Mouse (Mus musculus): ENCODE results near the gene Hid1.

Gene Hid1

DNA sequence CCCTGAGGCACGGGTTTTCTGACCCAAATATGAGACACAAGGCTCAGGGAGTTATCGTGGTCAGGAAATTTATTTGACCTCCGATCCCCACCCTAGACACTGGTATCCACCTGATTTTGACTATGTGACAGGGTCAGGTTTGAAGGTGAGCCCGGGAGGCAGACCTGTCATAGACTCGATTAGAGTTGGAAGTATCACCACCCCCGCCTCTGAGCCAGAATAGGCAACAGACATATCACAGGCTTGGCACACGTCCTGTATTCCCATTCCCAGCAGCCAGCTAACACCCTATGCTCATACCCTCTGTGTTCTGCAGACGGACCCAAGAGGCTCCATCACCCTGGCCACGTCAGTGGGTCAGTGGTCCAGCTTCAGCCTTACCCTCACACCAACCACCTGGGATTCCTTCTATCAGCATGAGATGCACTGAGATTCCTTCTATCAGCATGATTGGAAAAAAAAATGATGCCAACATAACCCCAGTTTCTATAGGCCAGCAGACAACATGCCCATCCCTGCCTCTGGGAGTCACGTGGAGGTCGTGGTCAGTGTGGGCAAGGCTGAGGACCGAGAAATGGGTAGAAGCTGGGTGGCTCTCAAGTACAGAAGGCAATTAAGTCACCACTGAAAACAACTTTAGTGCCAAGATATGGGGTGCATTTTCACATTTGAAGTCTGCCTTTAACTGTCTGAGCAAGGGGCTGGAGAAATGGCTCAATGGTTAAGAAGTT is 7.3 kb upstream of the Hid1 start:
- DNase-seq (ENCODE audit: low read depth, low spot score), result no peak

DNA sequence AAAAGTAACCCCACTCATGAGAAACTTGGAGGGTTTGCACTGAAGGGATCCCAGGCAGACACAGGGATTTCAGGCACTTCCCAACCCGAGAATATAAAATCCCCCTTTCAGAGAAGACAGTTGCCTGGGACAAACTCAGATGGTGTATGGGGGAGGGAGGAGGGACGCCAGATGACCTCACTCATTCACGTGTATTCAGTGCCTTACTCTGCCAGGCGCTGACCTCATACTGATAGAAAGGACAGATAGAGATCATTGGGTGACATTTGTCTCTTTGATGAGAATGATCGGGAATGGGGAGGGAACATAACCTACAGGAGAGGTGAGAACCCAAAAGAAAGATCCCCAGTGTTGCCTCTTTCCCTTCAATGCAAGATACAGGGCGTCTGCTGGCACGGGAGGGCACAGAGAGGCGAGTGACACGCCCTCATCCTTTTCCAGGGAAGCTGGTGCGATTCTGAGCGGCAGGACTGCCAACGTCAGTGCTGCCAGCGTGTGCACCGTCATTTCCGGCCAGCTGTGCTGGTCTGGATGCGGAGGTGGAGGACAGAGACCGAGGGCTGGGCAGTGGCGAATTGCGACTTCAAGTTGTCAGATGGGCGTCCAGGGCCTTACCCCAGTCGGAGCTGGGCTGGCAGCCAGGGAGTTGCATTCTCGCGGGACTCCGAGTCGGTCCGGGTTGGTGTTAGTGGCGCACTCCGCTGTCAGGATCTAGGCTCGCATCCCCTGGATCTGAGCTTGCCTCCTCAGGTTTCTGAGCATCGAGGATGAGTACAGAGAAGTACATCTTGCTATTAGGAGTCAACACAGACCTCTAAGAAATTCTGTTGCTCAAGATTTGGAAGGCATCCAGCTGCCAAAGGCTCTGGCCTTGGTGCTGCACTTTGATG is 6.5 kb upstream of the Hid1 start:
- no peak for DNase-seq (ENCODE audit: low read depth, low spot score)

DNA sequence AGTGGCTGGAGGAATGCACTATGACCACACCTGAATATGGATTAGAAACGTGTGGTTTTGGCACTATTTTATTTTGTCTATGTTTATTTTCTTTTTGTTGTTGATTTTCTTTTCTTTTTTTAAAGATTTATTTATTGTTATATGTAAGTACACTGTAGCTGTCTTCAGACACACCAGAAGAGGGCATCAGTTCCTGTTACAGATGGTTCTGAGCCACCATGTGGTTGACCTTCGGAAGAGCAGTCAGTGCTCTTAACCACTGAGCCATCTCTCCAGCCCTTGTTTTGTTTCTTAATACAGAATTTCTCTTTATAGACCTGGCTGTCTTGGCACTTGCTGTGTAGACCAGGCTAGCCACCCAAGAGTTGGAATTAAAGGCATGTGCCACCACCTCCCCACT is 5.2 kb upstream of the Hid1 start:
- DNase-seq (ENCODE audit: low read depth, low spot score), result no peak

DNA sequence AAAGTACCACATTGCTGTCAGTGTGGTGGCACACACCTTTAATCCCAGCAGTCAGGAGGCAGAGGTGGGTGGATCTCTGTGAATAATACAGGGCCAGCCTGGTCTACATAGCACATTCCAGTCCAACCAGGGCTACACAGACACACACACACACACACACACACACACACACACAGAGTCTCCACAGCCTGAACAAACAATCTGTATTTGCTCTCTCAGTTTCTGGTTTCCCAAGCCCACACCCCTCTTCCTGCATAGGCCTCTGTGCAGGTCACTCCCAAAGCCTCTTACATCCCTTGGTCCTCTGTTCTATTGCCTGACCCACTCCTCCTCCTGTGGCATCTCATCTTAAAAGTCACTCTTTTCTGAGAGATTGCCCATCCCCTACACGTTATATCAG is 4.5 kb upstream of the Hid1 start:
- no peak for DNase-seq (ENCODE audit: low read depth, low spot score)

DNA sequence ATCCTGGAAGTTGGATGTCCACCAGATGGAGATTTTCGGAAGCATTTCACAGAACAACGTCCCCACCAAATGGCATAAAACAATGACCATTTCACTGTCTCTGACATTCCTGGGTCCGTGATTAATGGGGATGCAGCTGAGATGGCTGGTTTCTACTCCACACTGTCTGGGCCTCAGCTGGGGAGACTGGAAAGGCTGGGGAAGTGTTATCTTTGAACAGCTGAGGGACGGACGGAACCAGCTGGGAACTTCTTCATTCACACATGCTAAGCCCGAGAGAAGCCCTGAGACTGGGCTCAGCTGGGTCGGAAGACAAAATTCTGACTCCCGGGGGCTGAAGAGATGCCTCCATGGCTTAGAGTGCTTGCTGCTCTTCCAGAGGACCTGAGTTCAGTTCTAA is 3.8 kb upstream of the Hid1 start:
- no peak for DNase-seq (ENCODE audit: low read depth, low spot score)

DNA sequence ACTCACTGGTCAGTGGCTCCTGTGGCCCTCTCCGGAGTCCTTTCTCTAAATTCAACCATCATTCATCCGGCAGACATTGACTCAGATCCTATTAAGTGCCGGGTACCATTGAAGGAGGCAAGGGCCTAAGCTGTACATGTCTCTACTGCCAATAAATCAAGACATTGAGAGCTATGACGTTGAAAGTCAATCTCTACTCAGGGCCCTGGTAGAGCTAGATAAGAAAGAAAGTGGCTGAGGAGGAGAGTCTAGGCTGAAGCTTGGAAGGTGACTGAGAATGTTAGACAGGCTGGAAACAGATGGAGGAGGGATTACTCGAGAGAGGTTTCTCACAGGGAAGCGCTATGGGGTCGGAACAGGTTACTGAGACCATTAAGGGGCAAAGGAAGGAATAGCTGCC is 2.8 kb upstream of the Hid1 start:
- DNase-seq (ENCODE audit: low read depth, low spot score), result no peak

DNA sequence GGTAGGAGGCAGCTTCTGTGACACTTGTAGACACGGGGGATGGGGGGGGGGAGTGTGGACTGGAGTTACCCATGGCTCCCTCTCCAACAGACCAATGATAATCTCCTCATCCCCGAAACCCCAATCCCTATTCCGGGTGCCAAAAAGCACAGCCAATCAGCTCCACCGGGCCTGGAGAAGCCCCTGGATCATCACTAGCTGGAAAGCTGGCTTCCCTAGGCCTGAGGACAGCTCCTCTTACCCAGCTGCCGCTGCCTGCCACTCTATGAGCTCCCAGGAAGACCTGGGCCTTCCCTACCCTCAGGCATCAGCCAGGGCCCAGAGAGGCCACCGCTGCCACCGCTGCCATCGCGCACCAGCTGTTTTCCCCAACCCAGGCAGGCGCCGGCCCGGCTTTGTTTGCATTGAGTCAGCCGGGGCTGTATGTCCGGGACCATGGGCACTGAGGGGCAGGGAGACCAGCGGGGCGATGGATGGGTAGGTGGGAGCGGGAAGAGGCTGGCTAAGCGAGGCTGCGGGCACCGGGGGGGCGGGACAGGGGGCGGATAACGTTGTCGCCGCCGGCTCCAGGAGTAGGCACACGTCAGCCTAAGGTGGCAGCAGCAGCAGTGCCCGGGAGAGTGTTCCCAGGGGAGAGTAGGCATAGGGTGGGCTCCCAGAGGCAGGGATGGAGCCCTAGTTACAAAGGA is 706 bp downstream of the Hid1 start:
- DNase-seq (ENCODE audit: low read depth, low spot score), result no peak

DNA sequence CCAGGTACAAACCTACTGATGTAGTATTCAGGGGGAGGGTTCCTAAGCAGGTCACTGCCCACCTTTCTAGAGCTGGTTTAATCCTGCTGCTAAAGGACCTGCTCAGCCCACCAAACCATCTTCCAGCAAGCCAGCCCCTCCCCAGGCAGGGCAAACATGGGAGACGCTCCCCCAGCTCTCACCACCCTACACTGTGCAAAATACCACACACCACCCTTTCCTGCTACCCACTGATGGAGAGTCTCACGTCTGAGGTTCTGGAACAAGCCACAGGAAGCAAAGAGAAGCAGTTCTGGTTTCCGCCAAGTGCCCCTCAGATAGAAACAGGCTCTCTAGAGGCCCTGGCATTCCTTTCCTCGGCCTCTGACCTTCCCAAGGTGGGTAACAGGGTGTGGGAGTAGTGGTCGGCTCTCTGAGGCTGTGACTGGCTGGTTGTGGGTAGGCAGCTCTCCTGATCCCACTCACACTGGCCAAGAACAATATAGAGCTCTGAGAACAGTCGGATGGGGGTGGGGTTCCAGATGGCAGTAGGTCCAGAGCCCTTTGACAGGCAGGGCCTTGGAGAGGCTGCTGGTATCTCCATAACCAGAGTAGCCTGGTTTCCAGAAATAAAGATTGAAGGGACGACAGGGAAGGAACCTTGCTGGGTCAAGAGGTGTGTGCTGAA is 1.4 kb downstream of the Hid1 start:
- no peak for DNase-seq (ENCODE audit: low read depth, low spot score)

DNA sequence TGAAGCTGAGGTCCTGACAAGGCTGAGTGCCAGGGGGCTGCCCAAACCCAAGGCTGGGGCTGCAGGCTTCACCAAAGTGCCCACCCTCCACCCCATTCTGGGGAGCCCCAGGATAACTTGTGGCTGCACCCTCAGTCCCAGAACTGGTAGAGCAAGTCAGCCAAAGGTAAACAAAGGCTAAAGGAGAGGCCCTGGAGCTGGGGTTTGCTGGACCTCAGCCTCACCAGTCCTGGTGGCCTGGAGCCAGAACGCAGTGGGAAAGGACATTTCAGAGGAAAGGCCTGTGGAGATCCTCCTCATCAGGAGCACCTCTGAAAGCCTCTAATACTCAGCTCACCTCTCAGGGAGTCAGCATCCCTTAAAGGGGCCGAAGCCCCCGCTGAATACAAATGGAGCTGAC is 3.4 kb downstream of the Hid1 start:
- DNase-seq (ENCODE audit: low read depth, low spot score), result no peak

DNA sequence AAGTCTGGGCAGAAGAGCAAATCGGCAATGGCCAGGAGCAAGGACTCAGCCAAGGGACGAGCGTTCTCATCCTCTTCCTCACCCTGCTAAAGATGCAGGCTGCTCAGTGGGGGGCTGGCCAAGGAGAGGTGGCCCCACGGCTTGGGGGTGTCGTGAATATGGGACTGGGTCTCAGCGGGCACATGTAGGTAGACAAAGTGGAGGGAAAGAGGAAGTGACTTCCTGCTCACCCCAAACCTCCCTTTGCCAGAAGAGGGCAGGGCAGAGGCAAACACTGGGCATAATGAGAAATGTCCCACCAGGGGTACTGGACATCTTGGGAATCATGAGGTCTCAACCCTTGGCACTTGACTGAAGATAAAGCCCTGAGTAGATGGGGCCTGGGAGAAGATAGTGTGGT is 7.8 kb downstream of the Hid1 start:
- DNase-seq (ENCODE audit: low read depth, low spot score), result no peak

DNA sequence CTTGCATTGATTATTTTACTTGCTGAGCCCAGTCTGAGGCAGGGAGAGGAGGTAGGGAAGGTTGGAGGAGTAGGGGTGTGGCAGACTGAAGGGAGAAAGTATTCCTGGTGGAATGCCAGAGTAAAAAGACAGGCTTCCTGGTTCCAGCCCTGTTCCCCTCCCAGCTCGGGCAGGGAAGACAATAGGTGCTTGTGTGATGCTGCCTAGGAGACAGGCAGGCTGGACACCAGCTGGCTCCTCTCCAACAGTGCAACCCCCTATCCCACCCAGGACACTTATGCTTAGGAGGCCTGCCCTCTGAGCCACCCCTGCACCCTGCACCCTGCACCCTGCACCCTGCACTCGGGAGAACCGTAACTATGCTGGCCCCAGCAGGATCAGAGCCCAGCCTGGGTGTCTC is 8.3 kb downstream of the Hid1 start:
- no peak for DNase-seq (ENCODE audit: low read depth, low spot score)

DNA sequence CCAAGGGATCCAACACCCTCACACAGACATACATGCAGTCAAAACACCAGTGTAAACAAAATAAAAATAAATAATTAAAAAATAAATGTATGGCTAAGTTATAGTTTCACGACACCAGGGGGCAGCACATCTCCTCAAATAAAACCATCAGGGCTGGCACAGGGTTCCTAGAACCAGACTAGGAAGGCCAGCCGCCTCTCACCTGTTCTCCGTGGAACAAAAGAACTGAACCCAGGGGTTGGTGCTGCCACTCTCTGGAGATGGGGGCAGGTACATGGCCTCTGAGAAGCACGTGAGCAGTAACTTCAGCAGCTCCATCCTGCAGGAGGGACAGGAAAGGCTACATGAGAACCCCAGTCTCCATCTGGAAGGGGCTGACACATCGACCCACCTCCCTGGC is 9.1 kb downstream of the Hid1 start:
- peak; percentile 36 for DNase-seq (ENCODE audit: low read depth, low spot score)

DNA sequence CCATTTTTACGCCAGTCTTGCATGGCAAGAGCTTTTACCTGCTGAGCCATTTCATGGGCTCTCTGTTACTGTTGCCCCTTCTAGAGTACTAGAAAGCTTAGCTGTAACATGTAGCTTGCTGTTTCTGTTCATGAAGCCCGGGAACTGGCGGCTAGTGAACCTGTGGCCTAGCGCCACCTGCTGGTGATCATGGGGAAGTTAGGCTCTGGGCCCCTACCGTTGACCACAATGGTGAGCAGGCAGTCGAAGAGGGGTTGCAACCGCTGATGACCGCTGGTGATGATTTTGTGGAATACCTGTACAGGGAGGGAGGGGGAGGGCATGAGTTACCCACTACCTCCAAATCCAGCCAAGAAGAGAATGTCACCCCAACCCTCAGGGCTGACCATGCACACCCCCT is 13.4 kb downstream of the Hid1 start:
- peak; percentile 56 for DNase-seq (ENCODE audit: low read depth, low spot score)

DNA sequence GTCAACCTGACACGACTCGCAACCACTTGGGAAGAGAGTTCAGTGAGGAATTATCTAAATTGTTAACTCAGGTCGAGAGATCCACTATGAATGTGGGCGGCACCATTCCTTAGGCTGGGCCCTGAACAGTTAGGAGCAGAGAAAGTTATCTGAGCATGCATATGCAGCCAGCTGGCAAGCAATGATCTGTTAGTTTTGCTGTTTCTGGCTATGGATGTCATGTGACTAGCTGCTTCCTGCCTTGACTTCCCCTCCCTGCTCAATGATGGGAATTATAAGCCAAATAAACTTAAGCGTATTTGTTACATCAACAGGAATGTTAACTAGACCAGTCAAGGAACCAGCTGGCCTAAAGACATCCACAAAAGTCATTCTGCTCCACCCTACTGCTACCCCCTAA is 14.2 kb downstream of the Hid1 start:
- DNase-seq (ENCODE audit: low read depth, low spot score), result no peak

DNA sequence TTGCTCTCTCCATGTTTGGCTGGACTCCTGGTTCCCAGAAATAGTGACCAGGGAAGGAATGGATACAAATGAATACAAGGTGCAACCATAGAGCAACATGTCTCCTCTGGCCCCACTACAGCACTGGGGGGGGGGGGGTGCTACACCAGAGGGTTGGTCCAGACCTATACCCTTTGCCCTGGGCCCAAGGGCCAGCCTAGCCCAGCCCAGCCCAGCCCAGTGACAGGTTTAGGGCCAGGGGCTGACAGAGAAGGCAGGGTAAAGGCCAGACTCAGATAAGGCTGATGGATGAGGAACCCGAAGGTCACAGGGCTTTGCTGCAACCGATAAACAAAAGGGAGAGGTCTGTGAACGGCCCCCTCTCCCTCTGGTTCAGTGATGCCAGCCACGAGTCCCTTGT is 17.6 kb downstream of the Hid1 start:
- DNase-seq (ENCODE audit: low read depth, low spot score), result no peak

DNA sequence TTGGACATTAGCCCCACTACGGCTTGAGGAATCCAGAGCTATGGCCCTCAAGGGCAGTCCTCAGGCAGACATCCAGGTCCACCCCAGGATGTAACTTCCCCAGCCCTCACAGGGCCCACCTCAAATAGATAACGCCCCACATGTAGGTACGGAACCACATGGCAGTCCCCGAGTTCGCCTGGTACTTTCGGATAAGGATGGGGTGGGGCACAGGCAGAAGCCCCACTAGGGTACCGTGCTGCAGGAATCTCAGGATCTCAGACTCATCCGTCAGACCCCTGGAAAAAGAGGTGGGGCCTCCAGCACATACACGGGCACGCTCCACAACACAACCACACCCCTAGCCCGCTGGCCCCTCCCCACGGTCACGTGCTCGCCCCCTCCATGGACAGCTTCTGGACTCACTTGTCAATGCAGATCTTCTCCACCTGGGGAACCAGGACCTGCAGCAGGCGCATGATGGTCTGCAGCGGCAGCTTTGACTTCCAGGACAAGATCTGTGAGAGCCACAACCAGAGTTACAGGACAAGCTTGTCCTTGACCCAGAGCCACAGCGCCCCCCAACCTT is 18.8 kb downstream of the Hid1 start:
- no peak for DNase-seq (ENCODE audit: low read depth, low spot score)

DNA sequence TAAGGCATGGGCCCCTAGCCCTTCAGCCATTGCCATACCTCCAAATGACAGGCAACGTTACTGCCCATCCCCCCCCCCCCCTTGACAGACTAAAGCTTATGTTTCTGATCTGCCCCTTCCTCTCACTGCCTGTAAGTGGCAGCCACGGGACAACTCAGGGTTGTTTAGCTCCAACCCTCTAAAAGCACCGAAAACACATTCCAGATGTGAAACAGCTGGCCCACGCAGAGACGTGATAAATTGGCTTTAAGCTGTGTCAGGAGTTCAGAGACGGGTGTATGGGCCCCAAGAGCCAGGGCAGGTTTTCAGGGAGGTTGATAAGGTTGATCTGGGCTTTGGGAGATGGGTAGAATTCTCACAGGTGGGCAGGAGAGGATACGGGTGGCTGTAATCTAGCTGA is 22.0 kb downstream of the Hid1 start:
- no peak for DNase-seq (ENCODE audit: low read depth, low spot score)

DNA sequence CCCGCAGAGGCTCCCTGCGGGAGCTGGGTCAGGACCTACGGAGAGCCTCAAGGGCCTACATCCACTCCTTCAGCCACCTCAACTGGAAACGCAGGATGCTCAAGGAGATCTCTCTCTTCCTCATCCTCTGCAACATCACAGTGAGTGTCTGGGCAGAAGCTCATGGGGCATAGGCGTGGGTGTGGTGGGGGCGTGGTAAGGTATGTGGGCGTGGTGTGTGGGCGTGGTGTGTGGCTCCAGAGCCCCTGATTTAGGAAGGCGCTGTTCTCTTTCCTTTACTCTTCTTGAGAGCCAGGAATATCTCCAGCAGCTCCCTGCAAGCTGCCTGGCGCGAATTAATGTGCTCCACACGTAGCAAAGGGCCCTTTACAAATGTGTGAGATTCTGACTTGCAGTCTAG is 22.6 kb downstream of the Hid1 start:
- DNase-seq (ENCODE audit: low read depth, low spot score), result no peak

DNA sequence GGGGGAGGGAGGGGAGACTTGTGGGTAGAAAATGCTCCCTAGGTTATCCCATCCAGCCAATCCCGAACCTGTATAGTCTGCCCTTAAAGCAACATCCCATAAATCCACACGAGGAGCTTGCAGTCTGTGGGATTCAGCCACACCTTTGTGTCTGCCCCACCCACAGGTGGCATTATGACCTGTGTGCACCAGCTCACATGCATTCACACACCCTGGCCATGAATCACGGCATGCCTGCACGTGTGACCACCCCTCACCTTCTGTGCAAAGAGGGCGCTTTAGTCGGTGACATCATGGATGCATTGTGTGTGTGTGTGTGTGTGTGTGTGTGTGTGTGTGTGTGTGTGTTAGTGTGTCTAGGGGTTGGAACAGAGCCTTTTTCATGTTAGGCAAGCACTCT is 25.7 kb downstream of the Hid1 start:
- no peak for DNase-seq (ENCODE audit: low read depth, low spot score)

DNA sequence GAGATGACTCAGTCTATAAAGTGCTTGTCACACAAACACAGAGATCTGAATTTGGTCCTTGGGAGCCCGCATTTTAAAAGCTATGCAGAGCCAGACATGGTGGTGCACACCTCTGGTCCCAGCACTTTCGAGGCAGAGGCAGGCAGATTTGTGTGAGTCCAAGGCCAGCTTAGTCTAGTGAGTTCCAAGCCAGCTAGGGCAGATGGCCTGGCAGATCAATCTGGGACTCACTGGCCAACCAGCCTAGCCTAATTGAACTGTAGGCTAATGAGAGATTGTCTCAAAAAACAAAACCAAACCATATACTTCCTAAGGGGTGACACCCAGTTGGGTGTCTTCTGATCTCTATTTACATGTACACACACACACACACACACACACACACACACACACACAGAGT is 26.3 kb downstream of the Hid1 start:
- DNase-seq (ENCODE audit: low read depth, low spot score), result no peak

DNA sequence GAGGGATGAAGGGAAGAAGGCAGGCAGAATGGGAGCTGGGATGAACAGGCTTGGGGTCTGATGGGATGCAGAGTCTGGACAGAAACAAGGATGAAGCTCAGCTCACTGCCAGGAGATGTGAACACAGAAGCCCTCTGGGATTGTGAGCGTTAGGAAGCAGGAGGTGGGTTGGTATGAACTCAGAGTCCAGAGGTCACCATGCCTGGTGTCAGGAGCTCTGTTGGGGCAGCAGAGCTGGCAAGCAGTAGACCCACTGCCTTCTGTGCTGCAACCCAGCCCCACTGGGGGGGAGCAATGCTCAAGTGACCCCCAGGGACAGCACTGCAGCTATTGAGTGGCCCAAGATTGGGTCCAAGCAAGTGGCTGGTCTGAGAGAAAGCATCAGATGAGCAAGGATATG is 29.7 kb downstream of the Hid1 start:
- no peak for DNase-seq (ENCODE audit: low read depth, low spot score)

DNA sequence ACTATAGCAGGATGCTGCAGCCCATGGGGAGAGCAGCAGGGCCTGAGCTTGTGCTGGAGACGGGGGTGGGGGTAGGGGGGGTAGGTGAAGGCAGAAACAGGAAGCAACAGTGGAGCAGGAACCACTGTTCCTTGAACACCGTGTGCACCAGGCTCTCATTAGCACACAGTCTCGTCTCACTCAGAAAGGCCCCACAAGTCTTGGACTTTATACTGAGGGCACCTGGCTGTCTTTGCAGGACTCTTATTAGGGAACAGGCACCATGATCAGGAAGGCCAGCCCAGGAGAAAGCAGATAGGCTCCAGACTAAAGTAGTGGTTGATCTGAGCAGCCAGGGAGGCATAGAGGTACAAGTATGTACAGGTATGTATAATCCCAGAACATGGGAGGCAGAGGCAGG is 30.2 kb downstream of the Hid1 start:
- DNase-seq (ENCODE audit: low read depth, low spot score), result no peak
